ENCODE assay signal across 1 mouse cellular context in the genomic region with DNA sequence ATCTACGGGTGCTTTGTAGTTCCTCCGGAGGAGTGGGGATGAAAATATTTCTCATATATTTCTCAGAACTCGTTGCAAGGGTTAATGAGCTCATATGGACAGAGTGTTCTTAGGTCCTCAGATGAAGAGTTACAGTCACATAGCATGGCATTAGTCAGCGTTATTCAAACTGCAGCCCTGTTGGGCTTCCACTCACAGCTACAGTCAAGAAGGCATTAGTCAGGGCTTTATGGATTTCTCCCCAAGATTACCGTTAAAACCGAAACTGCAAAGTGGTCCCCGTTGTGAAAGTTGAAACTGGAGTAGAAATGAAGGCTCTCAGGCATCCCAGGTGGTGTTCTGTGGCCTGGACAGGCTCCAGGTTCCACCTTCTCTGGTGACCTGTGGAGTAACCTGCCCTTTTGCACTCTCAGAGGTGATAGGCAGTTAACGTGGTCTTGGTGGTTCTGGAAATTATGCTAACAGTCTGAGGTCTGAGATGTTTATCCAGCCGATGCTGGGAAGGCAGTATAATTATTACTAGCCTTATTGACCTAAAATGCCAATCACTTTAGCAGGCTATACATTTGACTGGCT.
TF ChIP-seq lines count a peak whose summit lies in the region.

No protein-coding gene starts in this region.

TF ChIP-seq in myocyte, 11 proteins besides CTCF, POLR2A, EP300 and RAD21 (continued from another document):
- TF ChIP-seq SRF (IDR thresholded peaks at IDR 0.05; ENCODE audit: control insufficient read depth, insufficient read length, low read depth): no peak
